Mouse (Mus musculus): ENCODE results near the gene Atf7. TPM values are rescaled to one million over a fixed set of nuclear protein-coding genes. Genes with fewer than 3 reads are reported as not detected.

Gene Atf7
- polyA plus RNA-seq, 1 experiment from 2014 or later: 26.7 TPM

DNA sequence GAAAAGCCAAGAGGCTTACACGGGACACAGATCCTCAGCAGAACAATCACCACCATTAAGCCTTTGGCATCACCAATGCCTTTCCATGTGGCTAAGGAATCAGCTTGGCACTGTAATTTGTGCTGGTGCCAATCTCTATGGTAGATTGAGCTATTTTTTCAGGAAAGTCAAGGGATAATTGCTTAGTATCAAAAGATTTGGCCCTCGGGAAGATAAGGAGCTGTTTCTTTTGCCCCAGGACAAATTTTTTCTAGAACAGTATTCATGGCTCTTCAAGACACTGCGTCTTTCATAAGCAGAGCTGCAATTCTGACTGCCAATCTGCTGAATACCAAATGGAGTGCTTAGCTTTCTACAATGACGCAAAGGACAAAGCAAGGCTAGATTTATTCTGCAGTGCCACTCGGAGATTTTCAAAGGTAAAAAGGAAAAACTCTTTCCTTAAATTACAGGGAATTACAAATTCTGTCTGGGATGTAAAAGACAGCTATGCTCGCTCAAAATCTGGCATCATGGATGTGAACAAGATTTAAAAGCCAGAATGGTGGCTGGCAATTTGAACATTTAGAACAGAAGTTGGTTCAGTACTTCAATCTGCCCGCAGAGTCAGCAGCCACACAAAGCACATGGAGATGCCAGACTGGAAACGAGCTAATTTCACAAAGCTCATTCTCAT lies 41.4 kb downstream of the Atf7 start:
- Histone ChIP-seq H3K27ac (no peak overlapping the region), H3K36me3 (no peaks in the 10 kb centered on the region), H3K27me3 (no peaks in the 10 kb centered on the region), H3K4me1 (replicated peaks) (no peaks in the 10 kb centered on the region), H3K4me2 (no peak overlapping the region), H3K9me3 (replicated peaks) (no peaks in the 10 kb centered on the region), H3K4me3 (no peak overlapping the region), H3K9ac (no peak overlapping the region)
- no peak for ATAC-seq (replicated peaks; ENCODE audit: insufficient number of reproducible peaks, insufficient read depth, low FRiP score, low read depth)
- 69% methylated on average over 8 of the region's 8 CpGs for WGBS

DNA sequence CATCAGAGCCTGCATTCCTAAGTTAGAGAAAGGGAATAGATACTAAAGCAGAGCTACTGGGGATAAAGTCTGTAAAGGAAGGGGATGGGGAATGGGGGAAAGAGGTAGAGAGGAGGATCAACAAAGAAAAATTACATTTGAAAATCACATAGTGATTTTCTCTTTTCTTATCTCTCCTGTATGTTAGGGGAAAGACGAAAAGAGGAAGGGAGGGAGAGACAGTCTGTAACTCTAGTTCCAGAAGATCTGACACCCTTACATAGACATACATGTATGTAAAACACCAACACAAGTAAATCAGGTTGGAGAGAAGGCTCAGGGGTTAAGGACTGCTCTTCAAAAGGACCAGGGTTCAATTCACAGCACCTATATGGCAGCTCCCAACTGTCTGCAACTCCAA lies 44.1 kb downstream of the Atf7 start:
- Histone ChIP-seq H3K4me1 (replicated peaks) (no peaks in the 10 kb centered on the region), H3K4me2 (no peak overlapping the region), H3K9ac (no peak overlapping the region), H3K27me3 (no peaks in the 10 kb centered on the region), H3K9me3 (replicated peaks) (no peaks in the 10 kb centered on the region), H3K4me3 (no peak overlapping the region), H3K27ac (no peak overlapping the region), H3K36me3 (no peaks in the 10 kb centered on the region)
- 60% methylated on average over 1 of the region's 1 CpGs for WGBS
- ATAC-seq (replicated peaks; ENCODE audit: insufficient number of reproducible peaks, insufficient read depth, low FRiP score, low read depth): no peak

DNA sequence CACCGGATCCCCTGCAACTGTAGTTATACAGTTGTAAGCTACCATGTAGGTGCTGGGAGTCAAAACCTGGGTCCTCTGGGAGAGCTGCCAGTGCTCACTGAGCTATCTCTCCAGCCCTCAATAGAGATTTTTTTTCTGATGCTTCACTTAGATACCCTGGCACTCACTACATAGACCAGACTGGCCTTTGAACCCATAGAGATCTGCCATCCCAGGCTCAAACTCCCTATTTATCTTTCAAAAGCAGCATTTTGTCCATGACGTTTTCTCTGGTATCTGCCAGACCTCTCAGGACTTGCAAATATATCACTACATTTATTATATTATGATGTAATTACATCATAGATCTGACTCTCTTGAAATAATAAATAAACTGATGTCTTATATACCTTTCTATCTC lies 46.9 kb downstream of the Atf7 start:
- Histone ChIP-seq H3K36me3 (no peaks in the 10 kb centered on the region), H3K27me3 (no peaks in the 10 kb centered on the region), H3K27ac (no peak overlapping the region), H3K4me3 (no peak overlapping the region), H3K9ac (no peak overlapping the region), H3K9me3 (replicated peaks) (no peaks in the 10 kb centered on the region), H3K4me2 (no peak overlapping the region), H3K4me1 (replicated peaks) (no peaks in the 10 kb centered on the region)
- no peak for ATAC-seq (replicated peaks; ENCODE audit: insufficient number of reproducible peaks, insufficient read depth, low FRiP score, low read depth)
- 85% methylated on average over 2 of the region's 2 CpGs for WGBS

DNA sequence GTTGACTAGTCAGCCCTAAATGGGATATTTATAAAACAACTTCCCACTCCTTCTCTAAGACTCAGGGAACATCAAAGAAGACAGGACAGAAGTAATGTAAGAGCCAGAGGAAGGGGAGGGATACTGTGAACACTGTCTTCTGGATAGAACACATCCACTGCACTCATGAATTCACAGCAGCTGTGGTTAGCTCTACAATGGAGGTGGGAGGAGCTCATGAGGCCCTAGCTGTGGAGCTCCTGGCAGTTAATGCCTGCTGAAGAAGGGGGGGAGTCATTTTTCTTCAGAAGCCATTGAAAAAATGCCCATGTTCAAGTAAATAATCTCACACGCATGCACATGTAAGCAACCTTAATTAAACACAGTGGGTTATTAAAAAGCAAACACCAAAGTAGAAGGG lies 48.3 kb downstream of the Atf7 start:
- 79% methylated on average over 1 of the region's 1 CpGs for WGBS
- Histone ChIP-seq H3K4me2 (no peak overlapping the region), H3K27me3 (no peaks in the 10 kb centered on the region), H3K4me3 (no peak overlapping the region), H3K36me3 (no peaks in the 10 kb centered on the region), H3K27ac (no peak overlapping the region), H3K9ac (no peak overlapping the region), H3K9me3 (replicated peaks) (no peaks in the 10 kb centered on the region), H3K4me1 (replicated peaks) (no peaks in the 10 kb centered on the region)
- no peak for ATAC-seq (replicated peaks; ENCODE audit: insufficient number of reproducible peaks, insufficient read depth, low FRiP score, low read depth)

- Histone ChIP-seq H3K4me1 (replicated peaks) (no peaks in the 10 kb centered on the region), H3K36me3 (no peaks in the 10 kb centered on the region; the same call in 1 of the 2 replicates), H3K4me2 (no peak overlapping the region), H3K9ac (no peak overlapping the region), H3K27me3 (no peaks in the 10 kb centered on the region), H3K4me3 (no peak overlapping the region), H3K9me3 (replicated peaks) (no peaks in the 10 kb centered on the region), H3K27ac (0 out of 2 replicates have a peak overlapping the region, but pooled peaks have one; percentile 9)
- no peak for ATAC-seq (replicated peaks; ENCODE audit: insufficient number of reproducible peaks, insufficient read depth, low FRiP score, low read depth)
- 73% methylated on average over 3 of the region's 3 CpGs for WGBS
Measured at GRCm38 (mm10) chr15:102572081-102572480, 53.2 kb downstream of the Atf7 start.

DNA sequence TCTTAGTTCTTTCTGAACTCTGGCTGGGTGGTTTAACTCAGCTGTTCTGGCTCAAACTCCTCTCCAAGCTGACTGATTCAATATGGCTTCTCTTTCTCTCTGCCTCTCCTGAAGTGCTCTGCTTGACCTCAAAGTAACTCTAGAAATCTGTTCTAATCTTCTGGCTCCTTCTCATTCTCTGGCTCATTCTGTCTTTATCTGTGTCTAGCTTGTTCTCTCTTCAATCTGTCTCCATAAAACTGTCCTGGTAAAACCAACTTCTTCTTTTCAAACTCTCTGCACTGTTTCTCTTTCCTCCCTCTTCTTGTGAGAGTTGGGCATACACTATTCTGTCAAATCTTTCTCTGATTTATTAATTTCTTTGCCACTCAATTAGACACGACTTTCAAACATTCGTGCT lies 57.4 kb downstream of the Atf7 start:
- WGBS: 94% methylated on average over 2 of the region's 2 CpGs

GRCm38 (mm10) chr15:102563681-102564080 lies 61.6 kb downstream of the Atf7 start:
- Histone ChIP-seq H3K27ac (no peak overlapping the region), H3K4me3 (no peak overlapping the region), H3K36me3 (peaks cover 11% of the 10 kb centered on the region; the same call in 1 of the 2 replicates), H3K4me2 (no peak overlapping the region), H3K9me3 (replicated peaks) (no peaks in the 10 kb centered on the region), H3K4me1 (replicated peaks) (0 out of 2 replicates have a peak, but pooled peaks cover 3% of the 10 kb centered on the region), H3K27me3 (no peaks in the 10 kb centered on the region), H3K9ac (no peak overlapping the region)
- WGBS: 92% methylated on average over 5 of the region's 5 CpGs
- ATAC-seq (replicated peaks; ENCODE audit: insufficient number of reproducible peaks, insufficient read depth, low FRiP score, low read depth): no peak

More for the DNA sequence above, 57.4 kb downstream of the Atf7 start:
- Histone ChIP-seq H3K27ac (no peak overlapping the region), H3K9ac (no peak overlapping the region), H3K4me1 (replicated peaks) (no peaks in the 10 kb centered on the region), H3K36me3 (no peaks in the 10 kb centered on the region; the same call in 1 of the 2 replicates), H3K4me3 (no peak overlapping the region), H3K27me3 (no peaks in the 10 kb centered on the region), H3K9me3 (replicated peaks) (no peaks in the 10 kb centered on the region), H3K4me2 (no peak overlapping the region)
- ATAC-seq (replicated peaks; ENCODE audit: insufficient number of reproducible peaks, insufficient read depth, low FRiP score, low read depth): no peak

DNA sequence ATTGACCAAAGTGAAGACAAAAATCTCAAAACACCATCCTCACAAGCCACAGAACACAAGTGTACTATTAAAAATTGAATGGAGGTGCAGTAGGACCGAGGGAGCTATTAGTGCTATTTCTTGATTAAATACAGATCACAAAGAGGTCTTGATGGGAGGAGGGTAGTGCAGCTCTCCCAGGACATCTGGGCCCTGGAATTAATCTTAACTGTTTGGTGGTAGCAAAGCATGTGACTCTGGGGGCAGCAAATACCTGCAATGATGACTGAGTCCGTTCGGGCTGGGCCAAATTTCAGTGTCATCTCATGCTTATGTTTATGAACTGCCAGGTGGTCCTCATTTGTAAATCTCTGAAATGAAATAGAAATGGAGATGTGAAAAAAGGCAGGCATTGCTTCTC lies 62.2 kb downstream of the Atf7 start:
- Histone ChIP-seq H3K4me2 (no peak overlapping the region), H3K36me3 (peaks cover 11% of the 10 kb centered on the region; the same call in 1 of the 2 replicates), H3K27ac (no peak overlapping the region), H3K4me3 (no peak overlapping the region), H3K27me3 (no peaks in the 10 kb centered on the region), H3K9me3 (replicated peaks) (no peaks in the 10 kb centered on the region), H3K9ac (no peak overlapping the region), H3K4me1 (replicated peaks) (0 out of 2 replicates have a peak, but pooled peaks cover 3% of the 10 kb centered on the region)
- ATAC-seq (replicated peaks; ENCODE audit: insufficient number of reproducible peaks, insufficient read depth, low FRiP score, low read depth): no peak
- WGBS: 86% methylated on average over 3 of the region's 3 CpGs

- Histone ChIP-seq H3K4me3 (no peak overlapping the region), H3K27ac (no peak overlapping the region), H3K4me1 (replicated peaks) (0 out of 2 replicates have a peak, but pooled peaks cover 3% of the 10 kb centered on the region), H3K9ac (no peak overlapping the region), H3K9me3 (replicated peaks) (no peaks in the 10 kb centered on the region), H3K4me2 (no peak overlapping the region), H3K27me3 (no peaks in the 10 kb centered on the region), H3K36me3 (peaks cover 11% of the 10 kb centered on the region; the same call in 1 of the 2 replicates)
- WGBS: 80% methylated on average over 1 of the region's 1 CpGs
- no peak for ATAC-seq (replicated peaks; ENCODE audit: insufficient number of reproducible peaks, insufficient read depth, low FRiP score, low read depth)
Measured at GRCm38 (mm10) chr15:102562491-102562890, 62.8 kb downstream of the Atf7 start.

GRCm38 (mm10) chr15:102557580-102557979 lies 67.7 kb downstream of the Atf7 start:
- no peak overlapping the region for H3K9ac ChIP-seq
- no peaks in the 10 kb centered on the region for H3K27me3 ChIP-seq
- no peak overlapping the region for H3K27ac ChIP-seq
- no peak for ATAC-seq (replicated peaks; ENCODE audit: insufficient number of reproducible peaks, insufficient read depth, low FRiP score, low read depth)
- 0 out of 2 replicates have a peak, but pooled peaks cover 2% of the 10 kb centered on the region for H3K4me1 ChIP-seq (replicated peaks)
- no peaks in the 10 kb centered on the region for H3K9me3 ChIP-seq (replicated peaks)
- H3K4me2 ChIP-seq: no peak overlapping the region
- no peak overlapping the region for H3K4me3 ChIP-seq
- H3K36me3 ChIP-seq: peaks cover 46% of the 10 kb centered on the region

DNA sequence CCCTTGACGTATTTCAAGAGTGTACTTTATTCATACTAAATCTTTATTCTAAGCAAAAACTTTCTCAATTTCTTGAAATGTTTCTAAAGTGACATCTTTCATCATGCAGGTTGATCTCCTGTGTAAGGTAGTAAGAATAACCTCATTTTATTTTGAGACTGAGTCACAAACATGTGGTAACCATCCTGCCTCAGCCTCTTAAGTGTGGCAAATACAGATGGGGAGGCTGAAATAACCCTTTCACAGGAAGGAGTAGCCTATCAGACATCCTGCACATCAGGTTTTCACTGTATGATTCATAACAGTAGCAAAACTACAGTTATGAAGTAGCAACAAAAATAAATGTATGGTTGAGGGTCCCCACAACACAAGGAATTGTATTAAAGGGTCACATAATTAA lies 69.7 kb downstream of the Atf7 start:
- Histone ChIP-seq H3K9ac (no peak overlapping the region), H3K4me3 (no peak overlapping the region), H3K9me3 (replicated peaks) (no peaks in the 10 kb centered on the region), H3K36me3 (peaks cover 59% of the 10 kb centered on the region), H3K27ac (no peak overlapping the region), H3K4me1 (replicated peaks) (no peaks in the 10 kb centered on the region), H3K27me3 (no peaks in the 10 kb centered on the region), H3K4me2 (no peak overlapping the region)
- ATAC-seq (replicated peaks; ENCODE audit: insufficient number of reproducible peaks, insufficient read depth, low FRiP score, low read depth): no peak
- WGBS: 92% methylated on average over 1 of the region's 1 CpGs

GRCm38 (mm10) chr15:102552599-102552998 lies 72.7 kb downstream of the Atf7 start:
- WGBS: 92% methylated on average over 5 of the region's 5 CpGs

More at GRCm38 (mm10) chr15:102552599-102552998, 72.7 kb downstream of the Atf7 start:
- Histone ChIP-seq H3K27ac (no peak overlapping the region), H3K9me3 (replicated peaks) (no peaks in the 10 kb centered on the region), H3K4me1 (replicated peaks) (no peaks in the 10 kb centered on the region), H3K4me3 (no peak overlapping the region), H3K36me3 (peaks cover 63% of the 10 kb centered on the region), H3K27me3 (no peaks in the 10 kb centered on the region), H3K4me2 (no peak overlapping the region), H3K9ac (no peak overlapping the region)
- no peak for ATAC-seq (replicated peaks; ENCODE audit: insufficient number of reproducible peaks, insufficient read depth, low FRiP score, low read depth)
